Mouse (Mus musculus) liver, embryonic 13.5 days (tissue): ENCODE data around the gene Txnrd2. TPM values are rescaled to one million over a fixed set of nuclear protein-coding genes. Genes with fewer than 3 reads are reported as not detected.

Experiments
- ATAC-seq: fragments of 200-750 bp; cut with Nextera tagmentation; 2 replicates; pipeline ENCODE4 v1.8.0; 2017; ENCODE audit warnings: low read depth, mild to moderate bottlenecking, moderate number of reproducible peaks, moderate library complexity
- DNase-seq: peaks from one replicate; pipeline ENCODE4 v3.0.0; 2022
- H3K27ac ChIP-seq: fragments of 300-500 bp; sonication (generic); 2 replicates; pipeline ENCODE4 v1.5.1; 2015; ENCODE audit warnings: moderate library complexity, mild to moderate bottlenecking, inconsistent platforms
- H3K27me3 ChIP-seq: fragments of 300-500 bp; sonication (generic); 2 replicates; pipeline ENCODE4 v1.6.1; 2015; ENCODE audit warnings: mild to moderate bottlenecking, inconsistent platforms
- H3K36me3 ChIP-seq: fragments of 300-500 bp; sonication (generic); 2 replicates; pipeline ENCODE4 v1.6.1; 2015; ENCODE audit warnings: mild to moderate bottlenecking, inconsistent platforms
- H3K4me1 ChIP-seq: fragments of 300-500 bp; sonication (generic); replicated peaks from 2 replicates; pipeline ENCODE4 v1.6.1; 2015; ENCODE audit warnings: inconsistent platforms
- H3K4me2 ChIP-seq: fragments of 300-500 bp; sonication (generic); 2 replicates; pipeline ENCODE4 v1.6.1; 2015; ENCODE audit warnings: inconsistent platforms, mild to moderate bottlenecking, moderate library complexity
- H3K4me3 ChIP-seq: fragments of 300-500 bp; sonication (generic); replicated peaks from 2 replicates; pipeline ENCODE4 v1.5.1; 2015; ENCODE audit warnings: mild to moderate bottlenecking, inconsistent platforms
- H3K9ac ChIP-seq: fragments of 300-500 bp; sonication (generic); 2 replicates; pipeline ENCODE4 v1.6.1; 2015; ENCODE audit warnings: mild to moderate bottlenecking, inconsistent platforms
- H3K9me3 ChIP-seq: fragments of 300-500 bp; sonication (generic); replicated peaks from 2 replicates; pipeline ENCODE4 v1.6.1; 2016; ENCODE audit warnings: inconsistent platforms
- WGBS: fragments of 180-500 bp; shearing (Covaris S2); methylation state at CpG from one replicate; pipeline ENCODE4 v1.1.7; 2015; ENCODE audit not compliant: insufficient replicate concordance; 5-methylcytosine and 5-hydroxymethylcytosine counted together
- polyA plus RNA-seq: library from polyadenylated mRNA; unstranded; fragments of >200 nt; fragmentation: Nextera tagmentation; extraction: Ambion mirVana; gene quantifications from 2 replicates; pipeline ENCODE4 v1.2.1, GENCODE M21; 2015

Txnrd2 gene
- polyA plus RNA-seq, 1 experiment from 2014 or later: 112 TPM

- Histone ChIP-seq H3K4me3 (no peak overlapping the region), H3K36me3 (peaks cover 100% of the 10 kb centered on the region), H3K27ac (no peak overlapping the region), H3K4me1 (no peaks in the 10 kb centered on the region), H3K9ac (no peak overlapping the region), H3K27me3 (no peaks in the 10 kb centered on the region), H3K4me2 (no peak overlapping the region), H3K9me3 (no peaks in the 10 kb centered on the region)
- no peak for ATAC-seq
- DNase-seq: no peak
- WGBS: 85% methylated on average over 2 of the region's 2 CpGs
These were observed 47.8 kb downstream of the Txnrd2 start for GRCm38 (mm10) chr16:18474021-18474420.

- H3K4me2 ChIP-seq: no peak overlapping the region
- H3K36me3 ChIP-seq: peaks cover 90% of the 10 kb centered on the region
- 72% methylated on average over 6 of the region's 6 CpGs for WGBS
- DNase-seq (no peak), ATAC-seq (no peak)
- no peaks in the 10 kb centered on the region for H3K9me3 ChIP-seq
- no peak overlapping the region for H3K27ac ChIP-seq
- H3K27me3 ChIP-seq: no peaks in the 10 kb centered on the region
- H3K9ac ChIP-seq: no peak overlapping the region
- no peak overlapping the region for H3K4me3 ChIP-seq
- H3K4me1 ChIP-seq: peaks cover 12% of the 10 kb centered on the region
These were observed 51.8 kb downstream of the Txnrd2 start for GRCm38 (mm10) chr16:18477996-18478395.

GRCm38 (mm10) chr16:18479667-18480066 is 53.5 kb downstream of the Txnrd2 start:
- H3K4me2 ChIP-seq: no peak overlapping the region
- no peaks in the 10 kb centered on the region for H3K9me3 ChIP-seq
- WGBS: 75% methylated on average over 7 of the region's 7 CpGs
- DNase-seq (no peak), ATAC-seq (no peak)
- peaks cover 12% of the 10 kb centered on the region for H3K4me1 ChIP-seq
- H3K27me3 ChIP-seq: no peaks in the 10 kb centered on the region
- peaks cover 73% of the 10 kb centered on the region for H3K36me3 ChIP-seq
- H3K4me3 ChIP-seq: no peak overlapping the region
- H3K27ac ChIP-seq: no peak overlapping the region
- H3K9ac ChIP-seq: no peak overlapping the region

- Histone ChIP-seq H3K27ac (no peak overlapping the region), H3K36me3 (peaks cover 66% of the 10 kb centered on the region), H3K4me2 (no peak overlapping the region), H3K27me3 (no peaks in the 10 kb centered on the region), H3K4me1 (peaks cover 12% of the 10 kb centered on the region), H3K4me3 (no peak overlapping the region), H3K9me3 (no peaks in the 10 kb centered on the region), H3K9ac (no peak overlapping the region)
- WGBS: 77% methylated on average over 4 of the region's 4 CpGs
- DNase-seq (no peak), ATAC-seq (no peak)
These were observed 54.8 kb downstream of the Txnrd2 start for GRCm38 (mm10) chr16:18480933-18481485.

- ATAC-seq: no peak
- H3K4me2 ChIP-seq: no peak overlapping the region
- no peak overlapping the region for H3K9ac ChIP-seq
- DNase-seq: no peak
- H3K4me1 ChIP-seq: peaks cover 12% of the 10 kb centered on the region
- no peaks in the 10 kb centered on the region for H3K27me3 ChIP-seq
- 82% methylated on average over 3 of the region's 3 CpGs for WGBS
- no peaks in the 10 kb centered on the region for H3K9me3 ChIP-seq
- H3K27ac ChIP-seq: peak overlapping the region; percentile 34
- no peak overlapping the region for H3K4me3 ChIP-seq
- H3K36me3 ChIP-seq: peaks cover 59% of the 10 kb centered on the region
These were observed 56.2 kb downstream of the Txnrd2 start for GRCm38 (mm10) chr16:18482431-18482830.

DNA sequence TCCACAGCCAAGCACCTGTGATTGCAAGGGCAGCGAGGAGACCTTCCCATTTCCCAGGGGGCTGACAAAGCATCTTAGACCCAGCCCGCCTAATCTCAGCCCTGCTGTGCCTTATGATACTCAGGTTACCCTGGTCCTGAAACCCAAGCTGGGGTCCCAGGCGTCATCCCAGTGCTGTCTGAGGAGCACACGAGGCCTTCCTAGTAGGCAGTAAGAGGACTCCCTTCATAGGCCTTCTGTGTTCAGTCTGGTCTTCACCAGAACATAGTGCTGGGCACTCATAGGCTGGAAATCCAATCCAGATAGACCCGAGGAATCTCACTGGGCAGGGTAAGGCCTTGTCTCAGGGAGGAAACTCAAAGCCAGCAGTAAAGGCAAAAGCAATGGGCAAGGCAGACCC is 57.7 kb downstream of the Txnrd2 start:
- ATAC-seq (no peak), DNase-seq (no peak)
- Histone ChIP-seq H3K27ac (no peak overlapping the region), H3K4me2 (no peak overlapping the region), H3K27me3 (no peaks in the 10 kb centered on the region), H3K9me3 (no peaks in the 10 kb centered on the region), H3K4me1 (peaks cover 12% of the 10 kb centered on the region), H3K9ac (no peak overlapping the region), H3K36me3 (peaks cover 45% of the 10 kb centered on the region), H3K4me3 (no peak overlapping the region)
- WGBS: 76% methylated on average over 5 of the region's 5 CpGs

DNA sequence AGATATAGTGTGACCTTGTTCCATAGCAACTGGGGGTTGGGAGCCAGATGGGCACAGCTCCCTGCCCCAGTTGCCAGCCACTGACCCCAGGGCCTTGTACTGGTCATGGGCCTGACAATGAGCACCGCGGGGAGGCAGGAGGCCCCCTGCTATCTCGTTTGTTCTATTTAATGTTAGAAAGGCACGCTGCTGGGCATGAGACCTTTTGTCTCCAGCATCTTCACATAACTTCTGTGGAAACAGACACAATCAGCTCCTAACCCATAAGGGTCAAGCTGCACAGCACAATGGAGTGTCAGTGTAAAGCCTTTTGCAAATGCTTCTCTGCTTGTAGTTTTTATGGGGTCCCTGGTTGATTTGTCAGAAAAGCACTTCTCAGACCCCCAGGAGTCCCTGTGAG is 58.2 kb downstream of the Txnrd2 start:
- Histone ChIP-seq H3K27ac (no peak overlapping the region), H3K9ac (no peak overlapping the region), H3K9me3 (no peaks in the 10 kb centered on the region), H3K4me1 (peaks cover 12% of the 10 kb centered on the region), H3K4me2 (no peak overlapping the region), H3K27me3 (no peaks in the 10 kb centered on the region), H3K4me3 (no peak overlapping the region), H3K36me3 (peaks cover 39% of the 10 kb centered on the region)
- DNase-seq (no peak), ATAC-seq (no peak)
- 54% methylated on average over 4 of the region's 4 CpGs for WGBS

GRCm38 (mm10) chr16:18484794-18485435 is 58.7 kb downstream of the Txnrd2 start:
- no peak for DNase-seq
- no peak for ATAC-seq
- Histone ChIP-seq H3K9ac (no peak overlapping the region), H3K27ac (no peak overlapping the region), H3K27me3 (no peaks in the 10 kb centered on the region), H3K9me3 (no peaks in the 10 kb centered on the region), H3K4me1 (peaks cover 12% of the 10 kb centered on the region), H3K4me3 (no peak overlapping the region), H3K4me2 (no peak overlapping the region), H3K36me3 (peaks cover 34% of the 10 kb centered on the region)
- WGBS: 74% methylated on average over 5 of the region's 5 CpGs

GRCm38 (mm10) chr16:18486126-18486525 is 59.9 kb downstream of the Txnrd2 start:
- no peak overlapping the region for H3K4me2 ChIP-seq
- DNase-seq (no peak), ATAC-seq (no peak)
- no peak overlapping the region for H3K9ac ChIP-seq
- H3K27me3 ChIP-seq: no peaks in the 10 kb centered on the region
- peaks cover 22% of the 10 kb centered on the region for H3K36me3 ChIP-seq
- WGBS: 95% methylated on average over 2 of the region's 2 CpGs
- no peaks in the 10 kb centered on the region for H3K9me3 ChIP-seq
- no peak overlapping the region for H3K27ac ChIP-seq
- no peak overlapping the region for H3K4me3 ChIP-seq
- peaks cover 12% of the 10 kb centered on the region for H3K4me1 ChIP-seq

DNA sequence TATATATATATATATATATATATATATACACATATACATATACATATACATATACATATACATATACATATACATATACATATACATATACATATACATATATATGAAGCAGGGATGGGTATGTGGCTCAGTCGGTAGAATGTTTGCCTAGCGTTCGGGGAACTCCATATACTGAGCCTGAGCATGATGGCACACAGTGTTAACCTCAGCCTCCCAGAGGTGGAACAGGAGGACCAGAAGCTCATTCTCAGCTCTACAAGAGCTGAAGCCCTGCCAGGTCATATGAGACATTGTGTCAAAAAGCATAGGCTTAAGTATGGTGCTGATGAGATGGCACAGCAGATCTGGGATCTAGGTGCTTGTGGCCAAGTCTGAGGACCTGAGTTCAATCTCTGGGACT is 64.1 kb downstream of the Txnrd2 start:
- Histone ChIP-seq H3K36me3 (peaks cover 9% of the 10 kb centered on the region), H3K27ac (no peak overlapping the region), H3K9me3 (no peaks in the 10 kb centered on the region), H3K27me3 (no peaks in the 10 kb centered on the region), H3K4me3 (no peak overlapping the region), H3K4me2 (no peak overlapping the region), H3K9ac (no peak overlapping the region), H3K4me1 (no peaks in the 10 kb centered on the region)
- 91% methylated on average over 3 of the region's 3 CpGs for WGBS
- DNase-seq (no peak), ATAC-seq (no peak)

DNA sequence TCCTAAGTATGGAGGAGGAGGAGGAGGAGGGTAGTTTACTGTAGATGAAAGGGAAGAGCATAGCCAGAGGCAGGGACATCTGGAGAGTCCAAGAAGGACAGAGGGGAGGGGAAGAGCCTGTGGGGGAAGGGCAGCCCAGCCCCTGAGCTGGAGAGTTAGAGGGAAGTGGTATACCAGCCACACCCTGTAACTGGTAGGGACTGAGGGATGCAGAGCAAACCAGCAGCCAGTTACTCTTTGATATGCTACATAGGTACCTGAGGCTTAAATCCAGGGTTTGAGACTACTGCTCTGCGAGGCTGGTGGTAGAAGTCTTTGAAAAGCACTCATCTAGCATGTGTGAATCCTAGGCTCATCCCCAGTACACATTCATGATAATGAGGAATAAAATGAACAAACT is 64.7 kb downstream of the Txnrd2 start:
- peaks cover 8% of the 10 kb centered on the region for H3K36me3 ChIP-seq
- H3K9ac ChIP-seq: no peak overlapping the region
- no peak overlapping the region for H3K4me2 ChIP-seq
- H3K4me1 ChIP-seq: no peaks in the 10 kb centered on the region
- DNase-seq (no peak), ATAC-seq (no peak)
- WGBS: 50% methylated on average over 1 of the region's 1 CpGs
- H3K9me3 ChIP-seq: no peaks in the 10 kb centered on the region
- H3K27me3 ChIP-seq: no peaks in the 10 kb centered on the region
- H3K4me3 ChIP-seq: no peak overlapping the region
- H3K27ac ChIP-seq: no peak overlapping the region

DNA sequence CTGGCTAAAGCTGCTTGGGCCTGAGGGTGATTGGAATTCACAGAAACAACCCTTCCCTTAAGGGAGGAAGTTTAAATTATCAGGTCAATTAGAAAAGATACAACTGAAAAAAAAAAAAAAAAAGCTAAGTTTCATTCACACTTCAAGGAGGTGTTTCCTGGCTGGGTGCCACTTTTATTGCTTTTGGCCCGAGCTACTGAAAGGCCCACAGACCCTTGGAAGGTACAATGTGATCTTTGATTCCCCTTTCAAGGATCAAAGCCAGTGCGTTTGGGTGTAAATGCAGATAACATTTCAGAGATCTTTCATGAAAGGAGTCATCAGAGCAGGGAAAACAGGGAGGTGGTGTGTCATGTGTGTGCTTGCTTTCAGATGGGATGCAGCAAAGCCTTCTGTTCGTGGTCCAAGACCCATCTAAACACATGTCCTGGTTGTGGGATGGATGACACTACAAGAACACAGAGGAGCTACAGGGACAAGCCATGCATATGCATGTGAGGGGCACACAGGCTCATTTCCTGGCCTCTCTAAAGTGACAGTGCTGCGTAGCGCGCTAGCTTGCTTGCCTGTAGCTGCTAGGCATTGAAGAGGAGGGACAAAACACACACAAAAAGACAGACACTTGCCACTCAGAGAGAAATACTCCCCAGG is 71.8 kb downstream of the Txnrd2 start:
- H3K27ac ChIP-seq: peak overlapping the region; percentile 86
- peaks cover 35% of the 10 kb centered on the region for H3K4me1 ChIP-seq
- peak overlapping the region; percentile 84 for H3K4me3 ChIP-seq
- WGBS: 5% methylated on average over 6 of the region's 6 CpGs
- ATAC-seq (peak; percentile 57), DNase-seq (no peak)
- H3K9ac ChIP-seq: peak overlapping the region; percentile 88
- H3K27me3 ChIP-seq: no peaks in the 10 kb centered on the region
- no peaks in the 10 kb centered on the region for H3K9me3 ChIP-seq
- peak overlapping the region; percentile 97 for H3K4me2 ChIP-seq
- peaks cover 22% of the 10 kb centered on the region for H3K36me3 ChIP-seq
